Mouse (Mus musculus): ENCODE measurements around the gene Pax4. TPM values are rescaled to one million over a fixed set of nuclear protein-coding genes. Genes with fewer than 3 reads are reported as not detected.
A peak's percentile ranks its signal among the peaks of the same experiment; 100 is the strongest.

Gene Pax4
- total RNA-seq, 1 experiment from 2014 or later: not detected

DNA sequence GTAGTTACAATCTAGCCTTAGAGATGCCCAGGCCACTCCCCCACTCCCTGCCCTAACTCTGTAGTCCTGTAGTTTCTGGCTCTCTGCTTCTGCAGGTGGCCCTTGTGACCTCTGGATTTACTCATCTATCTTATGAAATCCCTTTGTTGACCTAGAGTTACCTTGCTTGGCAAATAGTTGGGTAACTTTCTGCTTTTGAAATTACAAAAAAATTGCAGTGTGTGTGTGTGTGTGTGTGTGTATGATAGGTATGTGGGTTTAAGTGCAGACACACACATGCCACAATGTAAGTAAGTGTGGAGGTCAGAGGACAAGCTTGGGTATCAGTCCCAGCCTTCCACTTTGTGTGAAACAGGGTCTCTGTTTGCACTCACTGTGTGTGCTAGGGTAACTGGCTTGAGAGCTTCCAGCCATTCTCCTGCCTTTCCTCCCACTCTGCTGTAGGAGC lies 10.1 kb upstream of the Pax4 start:
- no peak for ATAC-seq (replicated peaks; ENCODE audit: insufficient number of reproducible peaks, low FRiP score, low TSS enrichment, poor library complexity, severe bottlenecking)

DNA sequence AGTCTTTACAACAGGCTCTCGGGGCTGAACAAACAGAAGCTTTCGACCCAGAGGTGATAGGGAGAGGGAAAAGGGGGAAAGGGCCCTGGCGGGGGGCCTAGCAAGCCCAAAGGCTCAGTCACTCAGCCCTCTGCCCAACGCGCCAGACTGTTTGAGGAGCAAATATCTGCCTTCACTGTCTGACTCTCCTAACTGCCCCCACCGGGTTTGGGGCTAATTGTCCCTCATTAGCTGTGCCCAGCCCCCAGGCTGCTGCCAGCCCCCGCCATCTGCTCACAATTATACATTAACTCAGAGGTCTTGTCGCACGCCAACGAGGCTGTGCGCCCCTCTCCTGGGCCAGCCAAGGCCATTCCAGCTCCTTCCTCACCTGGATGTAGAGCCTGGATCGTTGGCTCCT lies 1.8 kb upstream of the Pax4 start:
- ATAC-seq (replicated peaks; ENCODE audit: insufficient number of reproducible peaks, low FRiP score, low TSS enrichment, poor library complexity, severe bottlenecking): no peak

DNA sequence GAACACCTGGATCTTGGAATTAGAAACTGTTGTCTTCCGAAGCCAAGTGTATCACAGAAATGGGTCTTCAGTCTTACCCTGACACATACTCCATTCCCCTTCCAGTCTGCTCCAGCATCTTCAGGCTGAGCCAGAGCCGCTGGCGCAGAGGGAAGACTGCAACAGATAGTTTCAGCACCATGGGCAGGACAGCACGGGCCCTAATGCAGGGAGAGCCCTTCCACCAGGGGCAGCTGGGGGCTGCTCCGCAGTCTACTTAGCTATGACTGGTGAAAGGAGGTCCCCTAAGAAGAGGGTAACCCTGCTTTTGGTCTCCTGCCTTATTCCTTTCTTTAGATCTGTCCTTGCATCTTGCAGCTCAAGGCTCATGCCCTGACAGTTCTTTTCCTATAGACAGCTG lies 1.3 kb upstream of the Pax4 start:
- ATAC-seq (replicated peaks; ENCODE audit: insufficient number of reproducible peaks, low FRiP score, low TSS enrichment, poor library complexity, severe bottlenecking): no peak

- ATAC-seq (replicated peaks; ENCODE audit: insufficient number of reproducible peaks, low FRiP score, low TSS enrichment, poor library complexity, severe bottlenecking): no peak
Measured at GRCm38 (mm10) chr6:28447937-28448336, 1.2 kb downstream of the Pax4 start.

DNA sequence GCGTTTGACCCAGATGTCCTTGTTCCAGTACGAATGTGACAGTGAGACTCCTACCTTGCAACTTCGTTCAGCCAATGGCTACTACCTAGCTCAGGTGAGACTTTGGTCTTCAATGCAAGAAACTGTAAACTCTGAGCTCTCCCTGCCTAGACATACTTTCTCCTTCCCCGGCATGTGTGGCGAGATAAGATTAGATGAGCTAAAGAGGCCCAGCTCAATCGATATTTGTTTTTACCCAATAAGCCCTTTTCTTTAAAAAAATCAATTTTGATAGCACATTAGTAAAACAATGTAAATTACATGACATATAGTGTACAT lies 17.7 kb downstream of the Pax4 start:
- no peak for ATAC-seq (replicated peaks; ENCODE audit: insufficient number of reproducible peaks, low FRiP score, low TSS enrichment, poor library complexity, severe bottlenecking)

DNA sequence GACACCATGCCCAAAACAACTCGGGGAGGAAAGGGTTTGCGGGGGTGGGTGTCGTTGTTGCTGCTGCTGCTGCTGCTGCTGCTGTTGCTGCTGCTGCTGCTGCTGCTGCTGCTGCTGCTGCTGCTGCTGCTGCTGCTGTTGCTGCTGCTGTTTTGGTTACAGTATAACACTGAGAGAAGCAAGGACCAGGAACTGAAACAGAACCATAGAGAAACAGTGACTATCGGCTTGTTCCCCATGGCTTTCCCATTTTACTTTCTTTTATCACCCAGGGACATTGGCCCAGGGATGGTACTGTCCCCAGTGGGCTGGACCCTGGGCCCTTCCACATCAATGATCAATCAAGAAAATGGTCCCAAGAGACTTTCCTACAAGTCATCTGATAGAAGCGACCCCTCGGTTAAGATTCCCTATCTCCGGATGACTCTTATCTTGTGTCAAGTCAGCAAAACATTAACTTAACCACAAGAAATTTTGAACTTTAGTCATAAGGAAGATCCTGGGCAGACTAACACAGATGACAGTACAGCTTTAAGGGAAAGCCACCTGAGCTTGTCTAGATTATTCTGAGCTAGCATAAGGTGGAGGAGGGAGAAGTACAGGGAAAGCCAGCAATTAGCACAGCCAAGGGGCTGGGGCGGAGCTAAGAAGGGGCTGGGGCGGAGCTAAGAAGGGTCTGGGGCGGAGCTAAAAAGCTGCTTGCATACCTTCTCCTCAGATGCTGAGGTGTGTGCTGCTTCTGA lies 18.2 kb downstream of the Pax4 start:
- no peak for ATAC-seq (replicated peaks; ENCODE audit: insufficient number of reproducible peaks, low FRiP score, low TSS enrichment, poor library complexity, severe bottlenecking)

GRCm38 (mm10) chr6:28429870-28430269 lies 19.3 kb downstream of the Pax4 start:
- ATAC-seq (replicated peaks; ENCODE audit: insufficient number of reproducible peaks, low FRiP score, low TSS enrichment, poor library complexity, severe bottlenecking): no peak

- ATAC-seq (replicated peaks; ENCODE audit: insufficient number of reproducible peaks, low FRiP score, low TSS enrichment, poor library complexity, severe bottlenecking): no peak
Measured at GRCm38 (mm10) chr6:28428290-28428689, 20.9 kb downstream of the Pax4 start, which contains the start of gene Gcc1. Gene Gcc1 (minus strand): TSS chr6:28428390.

- no peak for ATAC-seq (replicated peaks; ENCODE audit: insufficient number of reproducible peaks, low FRiP score, low TSS enrichment, poor library complexity, severe bottlenecking)
Measured at GRCm38 (mm10) chr6:28427096-28427839, 21.9 kb downstream of the Pax4 start, which contains the start of gene Fscn3. Gene Fscn3 (plus strand): TSS chr6:28427789.

DNA sequence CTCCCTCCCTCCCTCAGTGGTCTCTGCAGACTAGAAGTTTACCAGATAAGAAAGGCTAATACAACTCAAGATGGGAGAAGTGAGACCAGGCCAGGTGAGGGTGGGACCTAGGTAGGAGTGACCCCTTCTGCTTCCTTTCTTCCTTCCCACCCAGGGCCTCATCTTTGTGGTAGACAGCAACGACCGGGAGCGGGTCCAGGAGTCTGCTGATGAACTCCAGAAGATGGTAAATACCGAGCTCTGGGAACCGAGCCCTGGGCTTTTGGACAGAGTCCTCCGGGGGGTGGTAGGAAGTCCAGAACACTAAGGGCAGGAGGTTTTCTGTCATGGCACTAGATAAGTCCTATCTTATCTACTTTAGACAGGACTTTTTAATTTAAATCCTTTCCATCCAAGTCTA lies 24.1 kb downstream of the Pax4 start:
- no peak for ATAC-seq (replicated peaks; ENCODE audit: insufficient number of reproducible peaks, low FRiP score, low TSS enrichment, poor library complexity, severe bottlenecking)

DNA sequence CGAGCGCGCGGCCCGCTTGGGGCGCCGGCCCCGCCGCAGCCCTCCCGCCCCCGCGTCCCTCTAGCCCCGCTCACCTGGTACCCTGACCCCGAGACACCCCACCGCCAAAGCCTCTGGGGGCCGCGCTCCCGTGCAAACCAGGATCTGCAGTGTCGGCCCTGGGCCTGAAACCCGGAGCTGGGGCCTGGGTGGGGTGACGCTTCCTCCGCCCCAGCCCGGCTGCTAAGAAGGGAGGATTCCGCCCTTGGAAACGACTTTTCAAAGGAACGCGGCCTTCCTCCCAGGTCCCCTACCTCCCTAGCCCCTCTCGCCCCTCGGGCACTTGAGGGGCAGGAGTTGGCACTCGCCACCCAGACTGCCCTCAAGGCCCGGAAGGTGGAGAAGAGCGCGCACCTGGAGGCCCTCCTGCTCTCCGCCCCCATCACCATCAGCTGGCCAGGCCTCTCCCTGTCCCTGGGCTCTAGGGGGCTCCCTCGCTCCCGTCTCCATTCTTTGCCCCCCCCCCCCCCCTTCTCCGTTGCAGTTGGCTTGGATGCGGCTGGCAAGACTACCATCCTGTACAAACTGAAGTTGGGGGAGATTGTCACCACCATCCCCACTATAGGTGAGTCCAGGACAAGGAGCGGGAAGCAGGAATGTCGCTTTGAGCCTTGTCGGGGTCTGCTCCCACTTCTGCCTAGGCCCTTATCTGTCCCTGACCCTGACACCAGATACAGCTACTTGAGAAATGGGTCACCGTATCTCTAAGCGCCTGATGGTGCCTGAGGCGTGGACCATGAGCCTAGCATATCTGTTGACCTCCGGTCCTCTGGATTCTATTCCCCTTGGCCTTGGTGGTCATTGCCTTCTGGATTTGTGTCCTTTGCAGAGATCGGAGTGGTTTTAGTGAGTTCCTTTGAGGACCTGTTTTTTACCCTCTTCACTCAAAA lies 25.1 kb downstream of the Pax4 start:
- ATAC-seq (replicated peaks; ENCODE audit: insufficient number of reproducible peaks, low FRiP score, low TSS enrichment, poor library complexity, severe bottlenecking): no peak

GRCm38 (mm10) chr6:28423313-28423712 lies 25.8 kb downstream of the Pax4 start, which contains the start of gene Arf5:
Gene Arf5 (plus strand): TSS chr6:28423560.
- 0 out of 2 replicates have a peak, but pooled peaks have one; percentile 16 for ATAC-seq (replicated peaks; ENCODE audit: insufficient number of reproducible peaks, low FRiP score, low TSS enrichment, poor library complexity, severe bottlenecking)

- no peak for ATAC-seq (replicated peaks; ENCODE audit: insufficient number of reproducible peaks, low FRiP score, low TSS enrichment, poor library complexity, severe bottlenecking)
Measured at GRCm38 (mm10) chr6:28422651-28423290, 26.4 kb downstream of the Pax4 start.

DNA sequence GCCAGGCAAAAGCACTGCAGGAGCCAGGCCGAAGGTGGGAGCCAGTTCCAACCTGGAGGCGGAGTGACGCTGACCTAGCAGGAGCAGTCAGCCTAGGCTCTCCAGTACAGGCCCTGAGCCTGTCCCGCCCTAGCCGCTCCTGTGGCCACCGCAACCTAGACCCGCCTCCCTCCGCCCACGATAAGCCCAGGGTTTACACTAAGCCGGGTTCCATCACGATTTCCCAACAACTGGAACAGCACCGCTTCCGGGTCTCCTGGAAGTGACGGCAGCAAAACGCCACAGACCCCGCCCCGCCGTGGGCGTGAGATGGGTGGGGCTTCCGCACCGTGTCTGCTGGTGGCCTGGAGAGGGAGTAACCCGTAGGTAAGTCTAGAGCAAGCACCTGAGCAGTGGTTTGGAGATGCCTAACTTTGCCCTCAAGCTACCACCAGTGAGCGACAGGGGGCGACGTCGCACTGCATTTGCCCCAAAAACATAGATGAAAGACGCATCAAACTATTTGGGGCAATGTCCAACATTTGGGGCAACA lies 27.6 kb downstream of the Pax4 start:
- peak; percentile 89 for ATAC-seq (replicated peaks; ENCODE audit: insufficient number of reproducible peaks, low FRiP score, low TSS enrichment, poor library complexity, severe bottlenecking)

DNA sequence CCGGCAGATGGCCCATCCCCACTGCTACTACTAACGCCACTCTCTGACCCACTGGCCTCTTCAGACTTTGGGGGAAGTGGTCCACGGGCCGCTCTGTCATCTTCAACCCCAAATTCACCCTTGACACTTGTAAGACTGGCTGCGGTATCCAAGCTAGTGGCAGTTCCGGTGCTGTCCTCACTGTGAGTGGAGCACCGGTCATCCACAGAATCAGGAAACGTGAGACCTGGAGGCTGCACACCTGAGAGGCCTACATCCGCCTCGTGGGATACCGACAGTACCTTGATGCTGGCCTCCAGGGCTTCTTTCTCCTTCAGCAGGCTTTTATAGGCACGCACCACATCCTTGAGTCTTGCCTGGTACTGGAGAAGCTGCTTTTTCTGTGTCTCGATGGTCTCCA lies 28.3 kb downstream of the Pax4 start:
- ATAC-seq (replicated peaks; ENCODE audit: insufficient number of reproducible peaks, low FRiP score, low TSS enrichment, poor library complexity, severe bottlenecking): no peak

- no peak for ATAC-seq (replicated peaks; ENCODE audit: insufficient number of reproducible peaks, low FRiP score, low TSS enrichment, poor library complexity, severe bottlenecking)
Measured at GRCm38 (mm10) chr6:28420361-28420760, 28.8 kb downstream of the Pax4 start.

- ATAC-seq (replicated peaks; ENCODE audit: insufficient number of reproducible peaks, low FRiP score, low TSS enrichment, poor library complexity, severe bottlenecking): no peak
Measured at GRCm38 (mm10) chr6:28419673-28420072, 29.5 kb downstream of the Pax4 start.

GRCm38 (mm10) chr6:28418449-28418848 lies 30.7 kb downstream of the Pax4 start:
- no peak for ATAC-seq (replicated peaks; ENCODE audit: insufficient number of reproducible peaks, low FRiP score, low TSS enrichment, poor library complexity, severe bottlenecking)

All from monocyte, adult 5-6 weeks (primary cell).